Mouse (Mus musculus) testis, adult 2 months (tissue): ENCODE data around the gene Ythdf1.

ENCODE experiments used
- CTCF ChIP-seq: fragments of 200-500 bp; IDR thresholded peaks from 2 replicates; pipeline ENCODE4 v1.5.1; 2012; ENCODE audit warnings: low read depth, mild to moderate bottlenecking, inconsistent platforms, low read length, moderate library complexity; ENCODE audit not compliant: control insufficient read depth, insufficient read depth, insufficient replicate concordance
- POLR2A ChIP-seq: fragments of 200-500 bp; IDR thresholded peaks from 2 replicates; pipeline ENCODE4 v1.6.1; 2012; ENCODE audit warnings: low read depth, mild to moderate bottlenecking, inconsistent platforms, low read length, moderate library complexity; ENCODE audit not compliant: control insufficient read depth

GRCm38 (mm10) chr2:180963956-180964355, 43.2 kb upstream of the Ythdf1 start:
- peak; percentile 84; the same call in 1 of the 2 replicates for TF ChIP-seq CTCF
- no peak for TF ChIP-seq POLR2A
